Mouse (Mus musculus): ENCODE results near the gene Zfp526.
"Not testable (repeated sequence)": the region's sequence is repeated elsewhere in the genome, so short reads cannot be mapped to it uniquely, and the experiment has no call there.

Zfp526 gene

DNA sequence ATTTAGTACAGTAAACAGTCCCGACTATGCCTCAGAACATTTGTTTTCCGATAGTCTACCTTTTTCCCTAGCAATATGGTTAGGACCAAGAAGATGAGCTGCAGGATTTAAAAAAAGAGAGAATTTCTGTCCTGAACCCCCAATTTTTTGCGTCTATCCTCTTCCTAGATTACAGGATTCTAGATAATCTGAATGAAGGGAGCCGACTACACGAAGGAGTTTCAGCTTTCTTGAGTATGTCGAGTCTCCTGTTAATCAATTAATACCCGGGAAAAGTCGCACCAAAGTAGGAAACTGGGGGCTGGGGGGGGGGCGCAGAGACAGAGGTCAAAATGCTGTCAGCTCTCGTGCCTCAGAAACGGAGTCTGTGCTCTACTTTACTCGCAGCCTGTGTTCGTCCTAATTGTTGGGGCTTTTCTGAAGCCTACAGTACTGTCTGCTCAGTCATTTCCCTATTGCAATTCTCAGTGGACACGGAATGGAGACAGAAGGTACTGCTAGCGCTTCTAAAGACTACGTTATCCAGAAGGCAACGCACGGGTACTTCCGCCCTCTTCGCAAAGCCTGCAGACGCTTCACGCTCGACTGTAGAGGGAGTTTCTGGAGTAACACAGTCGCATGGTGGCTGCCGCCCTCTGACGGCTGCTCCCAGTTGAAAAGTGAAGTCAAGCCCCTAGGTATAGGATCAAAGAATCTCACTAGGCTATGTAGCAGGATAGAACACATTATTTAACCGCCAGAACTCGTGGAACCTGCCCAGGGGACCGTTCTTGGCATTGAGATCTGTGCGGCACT is 17.8 kb downstream of the Zfp526 start:
- DNase-seq (ENCODE audit: extremely low read depth, low read depth, low spot score), result peak; percentile 74

DNA sequence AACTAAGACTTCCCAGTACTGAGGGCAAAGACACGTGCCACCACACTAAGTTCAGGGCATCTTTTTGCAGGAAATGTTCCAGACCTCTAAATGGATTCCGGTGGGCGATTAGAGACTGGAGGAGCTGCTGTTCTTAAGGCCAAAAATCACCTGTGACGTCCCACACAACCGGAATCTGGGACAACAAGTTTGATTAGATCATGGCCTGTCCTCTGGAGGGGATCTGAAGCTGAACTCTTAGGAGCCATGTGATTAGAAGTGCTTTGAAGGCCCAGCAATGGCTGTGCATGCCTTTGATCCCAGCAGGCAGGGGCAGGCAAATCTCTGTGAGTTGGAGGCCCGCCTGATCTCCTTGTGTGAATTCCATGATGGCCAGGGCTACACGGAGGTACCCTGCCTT is 19.4 kb downstream of the Zfp526 start:
- no peak for DNase-seq (ENCODE audit: extremely low read depth, low read depth, low spot score)

- no peak for DNase-seq (ENCODE audit: extremely low read depth, low read depth, low spot score)
Observed at GRCm38 (mm10) chr7:25241062-25241461, 19.8 kb downstream of the Zfp526 start.

- no peak for DNase-seq (ENCODE audit: extremely low read depth, low read depth, low spot score)
Observed at GRCm38 (mm10) chr7:25243361-25243760, 22.1 kb downstream of the Zfp526 start.

DNA sequence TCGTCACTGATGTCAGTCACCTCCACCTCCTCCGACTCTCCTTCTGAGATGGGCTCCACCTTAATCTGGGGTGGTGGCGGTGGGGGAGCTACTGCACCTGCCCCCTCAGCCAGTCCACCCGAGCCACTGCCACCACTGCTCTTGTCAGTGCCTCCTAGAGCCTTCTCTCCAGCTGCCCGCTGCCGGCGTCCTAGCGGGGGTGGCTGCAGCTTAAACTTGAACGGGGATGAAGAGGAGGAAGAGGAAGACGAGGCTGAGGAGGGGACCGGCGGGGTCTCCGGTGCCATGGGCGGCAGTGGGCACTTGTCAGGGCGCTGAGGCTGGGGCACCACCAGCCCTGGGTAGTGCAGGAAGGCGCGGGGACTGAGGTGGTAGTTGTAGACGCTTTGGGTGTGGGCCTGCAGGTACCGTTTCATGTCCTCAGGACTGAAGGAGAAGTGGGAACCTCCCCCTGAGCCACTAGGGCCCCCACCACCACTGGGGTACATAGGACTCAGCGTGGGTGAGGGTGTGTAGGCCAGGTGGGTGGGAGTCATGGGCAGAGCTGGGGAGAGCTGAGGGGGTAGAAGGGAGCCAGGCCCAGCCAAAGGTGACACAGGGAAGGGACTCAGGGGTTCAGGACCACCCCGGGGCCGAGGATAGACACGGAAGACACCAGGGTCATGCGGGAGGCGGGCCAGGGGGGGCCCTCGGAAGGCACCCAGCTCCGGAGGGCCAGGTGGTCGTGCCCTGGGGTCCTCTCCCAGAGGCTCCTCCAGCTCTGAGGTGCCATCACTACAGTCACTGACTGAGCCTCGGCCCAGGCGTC is 23.5 kb downstream of the Zfp526 start:
- no peak for DNase-seq (ENCODE audit: extremely low read depth, low read depth, low spot score)

DNA sequence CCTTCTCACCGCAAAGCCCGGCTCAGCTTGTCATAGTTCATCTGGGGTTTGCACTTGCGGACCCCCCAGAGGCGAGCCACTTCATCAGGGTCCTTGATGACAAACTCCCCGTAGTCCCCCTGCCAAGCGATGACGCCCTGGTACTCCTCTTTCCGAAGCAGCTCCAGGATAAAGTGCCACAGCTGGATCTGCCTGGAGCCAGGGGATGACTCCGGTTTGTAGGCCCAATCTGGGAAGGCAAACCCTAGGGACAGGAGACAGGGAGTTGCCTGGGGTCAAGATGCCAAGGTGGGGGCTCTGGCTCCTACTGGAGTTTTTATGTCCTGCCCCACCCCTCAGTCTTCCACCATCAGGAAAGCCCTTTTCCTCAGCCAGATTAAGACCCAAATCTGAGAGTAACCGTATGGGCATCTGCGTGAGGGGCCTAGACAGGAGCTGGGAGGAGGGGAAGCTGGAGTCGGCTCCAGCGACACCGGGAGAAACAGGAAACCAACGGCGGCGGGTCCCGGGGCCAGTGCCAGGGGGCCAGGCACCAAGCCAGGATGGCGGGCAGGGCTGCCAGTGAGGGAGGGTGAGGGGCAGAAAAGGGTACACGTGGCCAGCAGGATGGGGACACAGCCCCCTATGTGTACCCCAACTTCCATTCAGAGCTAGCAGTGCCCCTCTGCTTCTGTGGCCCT is 25.0 kb downstream of the Zfp526 start:
- no peak for DNase-seq (ENCODE audit: extremely low read depth, low read depth, low spot score)

DNA sequence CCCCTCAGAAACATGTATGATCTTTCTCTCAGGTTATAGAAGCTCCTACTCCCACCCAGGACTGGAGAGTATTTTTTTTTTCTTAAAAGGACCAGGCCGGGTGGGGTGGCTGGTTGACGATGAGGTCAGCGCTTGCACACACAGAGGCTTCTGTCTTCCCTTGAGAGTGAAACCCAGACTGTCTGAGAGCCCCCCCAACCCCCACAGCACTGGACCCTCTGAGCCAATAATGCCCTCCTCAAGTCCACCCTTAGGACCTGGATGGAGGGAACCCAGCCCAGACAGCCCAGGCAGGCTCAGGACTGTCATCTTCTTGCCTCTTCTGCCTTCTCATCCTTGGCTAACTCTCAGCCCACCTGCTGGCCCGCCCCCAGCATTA is 25.5 kb downstream of the Zfp526 start:
- DNase-seq (ENCODE audit: extremely low read depth, low read depth, low spot score), result no peak

DNA sequence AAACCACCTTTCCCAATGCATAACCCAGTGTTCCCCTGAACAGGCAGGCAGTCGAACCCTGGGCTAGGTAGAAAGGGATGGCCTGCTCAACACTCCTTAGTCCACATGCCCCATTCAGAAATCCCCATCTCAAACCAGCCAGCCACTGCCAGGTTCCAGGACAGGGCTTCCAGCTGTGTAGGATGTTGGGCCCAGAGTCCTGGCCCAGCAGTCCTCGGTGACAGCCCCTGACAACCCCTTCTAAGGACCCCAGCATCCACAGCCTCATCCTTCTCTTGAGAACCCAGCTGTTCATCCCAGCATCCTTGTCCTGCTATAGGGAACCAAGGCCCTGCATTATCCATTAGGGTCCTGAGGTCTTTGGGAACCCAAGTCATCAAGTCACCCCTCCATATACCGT is 26.3 kb downstream of the Zfp526 start:
- DNase-seq (ENCODE audit: extremely low read depth, low read depth, low spot score), result no peak

- no peak for DNase-seq (ENCODE audit: extremely low read depth, low read depth, low spot score)
Observed at GRCm38 (mm10) chr7:25248018-25248647, 26.9 kb downstream of the Zfp526 start.

- no peak for DNase-seq (ENCODE audit: extremely low read depth, low read depth, low spot score)
Observed at GRCm38 (mm10) chr7:25248846-25249313, 27.7 kb downstream of the Zfp526 start.

DNA sequence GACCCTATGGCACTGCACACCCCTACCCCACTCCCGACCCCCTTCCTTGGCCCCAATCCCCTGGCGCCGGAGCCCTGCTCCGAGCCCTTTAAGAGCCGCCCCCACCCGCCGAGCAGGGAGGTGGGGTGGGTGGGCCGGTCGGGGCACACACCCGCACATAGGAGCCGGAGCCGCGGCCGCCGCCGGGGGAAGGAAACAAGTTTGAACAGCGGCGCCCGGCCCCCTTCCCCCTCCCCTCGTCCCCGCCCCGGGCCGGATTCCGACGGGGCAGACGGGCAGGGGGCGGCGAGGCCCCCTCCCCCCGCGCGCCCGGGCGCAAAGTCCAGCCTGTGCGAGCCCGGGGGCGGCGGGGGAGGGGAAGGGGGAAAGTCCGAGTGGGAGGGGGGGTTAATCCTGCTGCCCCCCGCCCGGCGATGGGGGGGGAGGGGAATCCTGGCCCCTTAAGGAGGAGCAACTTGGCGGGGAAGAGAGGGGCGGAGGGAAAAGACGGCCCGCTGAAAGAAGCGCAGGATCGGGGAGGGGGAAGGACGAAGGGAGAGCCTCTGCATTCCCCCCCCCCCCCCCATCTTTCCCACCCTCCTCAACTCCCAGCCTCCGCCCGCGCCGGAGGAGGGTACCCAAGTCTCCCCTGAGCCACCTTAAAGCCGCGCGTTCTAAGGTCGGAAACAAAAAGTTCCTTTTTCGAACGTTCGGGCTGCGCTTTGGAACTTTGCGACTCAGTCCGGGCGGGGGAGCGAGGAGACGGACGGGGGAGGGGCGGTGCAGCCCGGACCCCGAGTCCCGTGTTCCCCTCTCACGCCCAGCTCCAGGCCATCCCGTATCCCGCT is 28.3 kb downstream of the Zfp526 start:
- DNase-seq (ENCODE audit: extremely low read depth, low read depth, low spot score), result no peak

- DNase-seq (ENCODE audit: extremely low read depth, low read depth, low spot score), result no peak
Observed at GRCm38 (mm10) chr7:25250141-25250972, 29.1 kb downstream of the Zfp526 start, which contains the start of gene Erf. Gene Erf (minus strand): TSS chr7:25250761.

- DNase-seq (ENCODE audit: extremely low read depth, low read depth, low spot score), result no peak
Observed at GRCm38 (mm10) chr7:25251071-25251791, 30.0 kb downstream of the Zfp526 start.

GRCm38 (mm10) chr7:25251822-25252221 is 30.6 kb downstream of the Zfp526 start:
- DNase-seq (ENCODE audit: extremely low read depth, low read depth, low spot score), result no peak

- no peak for DNase-seq (ENCODE audit: extremely low read depth, low read depth, low spot score)
Observed at GRCm38 (mm10) chr7:25261896-25262295, 40.7 kb downstream of the Zfp526 start.

GRCm38 (mm10) chr7:25263968-25264870 is 43.0 kb downstream of the Zfp526 start:
- no peak for DNase-seq (ENCODE audit: extremely low read depth, low read depth, low spot score)

GRCm38 (mm10) chr7:25265743-25266142 is 44.5 kb downstream of the Zfp526 start:
- DNase-seq (ENCODE audit: extremely low read depth, low read depth, low spot score), result not testable (repeated sequence)

Measured in fat pad, adult 2 months (tissue).